Mouse (Mus musculus) MEL (cell line): Measurements from ENCODE around the gene Gm26657. TPM values are rescaled to one million over a fixed set of nuclear protein-coding genes. Genes with fewer than 3 reads are reported as not detected.

ENCODE experiments used
- DNase-seq: peaks from one replicate; pipeline ENCODE4 v3.0.0; 2011; ENCODE audit warnings: low read depth, low spot score
- H3K27ac ChIP-seq: 2 replicates; pipeline ENCODE4 v1.5.1; 2012; ENCODE audit warnings: low read depth, mild to moderate bottlenecking, control low read depth, low read length, moderate library complexity; ENCODE audit not compliant: control insufficient read depth
- H3K27me3 ChIP-seq, 2 experiments: fragments of 150-350 bp in 1 of 2; sonication (generic) in 1 of 2; 2 replicates each; pipeline ENCODE4 v1.6.1; 2012; ENCODE audit warnings: low read length in 2 of 2, mild to moderate bottlenecking in 2 of 2, improper control_type of control experiment in 1 of 2, moderate library complexity in 1 of 2; ENCODE audit not compliant: insufficient read depth in 2 of 2, control insufficient read depth in 1 of 2
- H3K36me3 ChIP-seq, 2 experiments: 2 replicates each; pipeline ENCODE4 v1.6.1; 2012 to 2014; ENCODE audit warnings: low read length in 2 of 2, improper control_type of control experiment in 1 of 2, inconsistent platforms in 1 of 2, mild to moderate bottlenecking in 1 of 2; ENCODE audit not compliant: insufficient read depth in 2 of 2, control insufficient read depth in 1 of 2
- H3K4me1 ChIP-seq, 2 experiments: fragments of 150-350 bp in 1 of 2; sonication (generic) in 1 of 2; 2 replicates each; pipeline ENCODE4 v1.6.1; 2012; ENCODE audit warnings: low read length in 2 of 2, improper control_type of control experiment in 1 of 2, mild to moderate bottlenecking in 1 of 2; ENCODE audit not compliant: insufficient read depth in 2 of 2, control insufficient read depth in 1 of 2
- H3K4me3 ChIP-seq, 2 experiments: fragments of 150-350 bp in 1 of 2; sonication (generic) in 1 of 2; 2 replicates each; pipeline ENCODE4 v1.5.1; 2012; ENCODE audit warnings: low read depth in 2 of 2, low read length in 2 of 2, mild to moderate bottlenecking in 2 of 2, moderate library complexity in 2 of 2, control low read depth in 1 of 2, improper control_type of control experiment in 1 of 2; ENCODE audit not compliant: control insufficient read depth in 1 of 2, insufficient read depth in 1 of 2
- H3K79me2 ChIP-seq: 2 replicates; pipeline ENCODE4 v1.6.1; 2012; ENCODE audit warnings: mild to moderate bottlenecking, low read length, moderate library complexity; ENCODE audit not compliant: control insufficient read depth, poor library complexity, insufficient read depth
- H3K9ac ChIP-seq: 2 replicates; pipeline ENCODE4 v1.6.1; 2012; ENCODE audit warnings: low read depth, mild to moderate bottlenecking, control low read depth, low read length, moderate library complexity; ENCODE audit not compliant: control insufficient read depth, poor library complexity, severe bottlenecking
- H3K9me3 ChIP-seq: fragments of 150-350 bp; sonication (generic); replicated peaks from 2 replicates; pipeline ENCODE4 v1.6.1; 2012; ENCODE audit warnings: mild to moderate bottlenecking, low read length, improper control_type of control experiment, moderate library complexity; ENCODE audit not compliant: insufficient read depth
- CTCF ChIP-seq, 3 experiments: IDR thresholded peaks in 2 of 3; conservative IDR thresholded peaks in 1 of 3; 2 replicates each; pipeline ENCODE4 v1.5.1; 2011 to 2012; ENCODE audit warnings: low read length in 3 of 3, low read depth in 2 of 3, mild to moderate bottlenecking in 2 of 3, improper control_type of control experiment in 1 of 3, inconsistent platforms in 1 of 3, mixed read lengths in 1 of 3, moderate library complexity in 1 of 3; ENCODE audit not compliant: control insufficient read depth in 1 of 3, insufficient read depth in 1 of 3, poor library complexity in 1 of 3, severe bottlenecking in 1 of 3
- EP300 ChIP-seq, 2 experiments: IDR thresholded peaks; 2 replicates each; pipeline ENCODE4 v1.6.1; 2011; ENCODE audit warnings: improper control_type of control experiment in 2 of 2, low read length in 2 of 2, low read depth in 1 of 2, mild to moderate bottlenecking in 1 of 2
- GATA1 ChIP-seq: IDR thresholded peaks from 2 replicates; pipeline ENCODE4 v1.6.1; 2011; ENCODE audit warnings: low read depth, low read length, improper control_type of control experiment
- HCFC1 ChIP-seq: IDR thresholded peaks from 2 replicates; pipeline ENCODE4 v1.6.1; 2012; ENCODE audit warnings: low read depth, mild to moderate bottlenecking, inconsistent platforms, low read length, improper control_type of control experiment, moderate library complexity
- JUND ChIP-seq: IDR thresholded peaks from 2 replicates; pipeline ENCODE4 v1.6.1; 2011; ENCODE audit warnings: low read depth, mild to moderate bottlenecking, improper control_type of control experiment, low read length
- KAT2A ChIP-seq: conservative IDR thresholded peaks from 2 replicates; pipeline ENCODE4 v1.6.1; 2012; ENCODE audit warnings: low read depth, low read length, improper control_type of control experiment, inconsistent platforms
- MAFK ChIP-seq: IDR thresholded peaks from 2 replicates; pipeline ENCODE4 v1.6.1; 2011; ENCODE audit warnings: low read depth, mild to moderate bottlenecking, low read length, improper control_type of control experiment, borderline replicate concordance
- MAX ChIP-seq: IDR thresholded peaks from 2 replicates; pipeline ENCODE4 v1.6.1; 2011; ENCODE audit warnings: low read length, improper control_type of control experiment
- MXI1 ChIP-seq: IDR thresholded peaks from 2 replicates; pipeline ENCODE4 v1.6.1; 2011; ENCODE audit warnings: mild to moderate bottlenecking, low read depth, low read length, improper control_type of control experiment
- NELFE ChIP-seq: IDR thresholded peaks from 2 replicates; pipeline ENCODE4 v1.6.1; 2011; ENCODE audit warnings: low read depth, low read length, improper control_type of control experiment
- SMC3 ChIP-seq: IDR thresholded peaks from 2 replicates; pipeline ENCODE4 v1.6.1; 2011; ENCODE audit warnings: low read depth, low read length, improper control_type of control experiment
- TAL1 ChIP-seq: IDR thresholded peaks from 2 replicates; pipeline ENCODE4 v1.6.1; 2012; ENCODE audit warnings: mild to moderate bottlenecking, inconsistent platforms, low read length, moderate library complexity, mixed read lengths
- TCF12 ChIP-seq: IDR thresholded peaks from 2 replicates; pipeline ENCODE4 v1.6.1; 2014; ENCODE audit warnings: low read depth, mild to moderate bottlenecking, inconsistent platforms, low read length, improper control_type of control experiment, moderate library complexity
- USF2 ChIP-seq, 2 experiments: IDR thresholded peaks; 2 replicates each; pipeline ENCODE4 v1.6.1; 2011 to 2012; ENCODE audit warnings: improper control_type of control experiment in 2 of 2, low read length in 2 of 2, borderline replicate concordance in 1 of 2, inconsistent platforms in 1 of 2, low read depth in 1 of 2, mild to moderate bottlenecking in 1 of 2; ENCODE audit not compliant: insufficient read depth in 1 of 2
- ZMIZ1 ChIP-seq: IDR thresholded peaks from 2 replicates; pipeline ENCODE4 v1.6.1; 2012; ENCODE audit warnings: low read depth, mild to moderate bottlenecking, inconsistent platforms, low read length, improper control_type of control experiment, moderate library complexity
- polyA plus RNA-seq, 2 experiments: library from polyadenylated mRNA; stranded (reverse) in 1 of 2; unstranded in 1 of 2; fragments of >175 nt in 1 of 2; fragments of >200 nt in 1 of 2; gene quantifications; 2 replicates each; pipeline versions ENCODE4 v1.2.1 to v1.2.4; 2012; ENCODE audit warnings: low replicate concordance in 2 of 2, low read depth in 1 of 2; ENCODE audit not compliant: insufficient read length in 2 of 2, insufficient read depth in 1 of 2, missing spikeins in 1 of 2
- total RNA-seq: library from RNA; depleted of rRNA; stranded (reverse); fragments of 300-350 nt; gene quantifications from 2 replicates; pipeline ENCODE4 v1.2.3, GENCODE M21; 2012

Gm26657 gene
- total and polyA plus RNA-seq, 3 experiments = not detected

DNA sequence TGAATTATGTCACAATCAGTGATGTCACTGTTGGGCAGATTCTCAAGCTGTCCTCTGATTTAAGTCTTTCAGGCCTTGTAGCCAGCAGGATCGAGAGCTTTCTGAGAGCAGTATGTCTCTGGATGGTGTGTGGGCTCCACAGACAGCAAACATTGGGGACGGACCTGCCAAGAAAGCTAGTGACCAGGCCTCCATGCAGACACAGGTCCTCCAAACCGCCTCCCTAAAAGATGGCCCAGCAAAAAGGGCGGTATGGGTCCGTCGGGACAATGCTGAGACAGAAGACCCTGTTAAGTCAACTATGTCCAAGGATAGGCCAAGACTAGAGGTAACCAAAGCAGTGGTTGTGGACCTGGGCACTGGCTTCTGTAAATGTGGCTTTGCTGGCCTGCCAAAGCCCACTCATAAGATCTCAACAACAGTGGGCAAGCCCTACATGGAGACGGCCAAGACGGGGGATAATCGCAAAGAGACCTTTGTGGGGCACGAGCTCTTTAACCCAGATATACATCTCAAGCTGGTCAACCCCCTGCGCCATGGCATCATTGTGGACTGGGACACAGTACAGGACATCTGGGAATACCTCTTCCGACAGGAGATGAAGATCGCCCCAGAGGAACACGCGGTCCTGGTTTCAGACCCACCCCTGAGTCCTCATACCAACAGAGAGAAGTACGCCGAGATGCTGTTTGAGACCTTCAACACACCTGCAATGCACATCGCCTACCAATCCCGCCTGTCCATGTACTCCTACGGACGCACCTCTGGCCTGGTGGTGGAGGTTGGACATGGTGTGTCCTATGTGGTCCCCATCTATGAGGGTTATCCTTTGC lies 3.7 kb downstream of the Gm26657 start, which contains the start of gene Actl7a:
Gene Actl7a, plus strand, starts transcription at position 51 of the 833 bp plus-strand sequence.
- Histone ChIP-seq H3K9ac (no peak within 1 kb of the TSS), H3K36me3 (peaks cover 0 to 3% of the 10 kb centered on the region in 2 experiments; a peak in 1 of 4 replicates), H3K79me2 (no peaks in the 10 kb centered on the region), H3K9me3 (no peaks in the 10 kb centered on the region), H3K27ac (no peak within 1 kb of the TSS), H3K4me3 (no peak within 1 kb of the TSS), H3K27me3 (no peaks in the 10 kb centered on the region), H3K4me1 (no peaks in the 10 kb centered on the region)
- TF ChIP-seq TAL1 = no peak
- TF ChIP-seq GATA1 = no peak
- no peak for TF ChIP-seq HCFC1
- DNase-seq = no peak

DNA sequence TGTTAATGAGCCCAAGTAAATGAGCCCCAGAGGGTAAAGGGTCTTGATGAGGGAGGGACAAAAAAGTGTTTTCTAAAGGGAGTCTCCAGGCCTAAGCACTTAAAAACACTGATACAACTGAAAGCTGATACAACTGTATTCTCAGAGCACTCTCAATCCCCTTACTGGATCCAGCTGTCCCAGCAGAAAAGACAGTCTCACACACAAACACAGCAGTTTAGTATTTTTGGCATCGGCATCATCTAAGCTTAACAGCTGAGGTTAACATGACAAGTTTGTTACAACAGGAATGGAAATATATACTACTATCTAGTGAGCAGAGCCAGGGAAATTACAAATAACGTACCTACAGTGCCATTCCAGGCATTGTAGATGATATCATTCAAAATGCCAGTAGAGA lies 6.5 kb downstream of the Gm26657 start:
- Histone ChIP-seq H3K36me3 (peaks cover 0 to 7% of the 10 kb centered on the region in 2 experiments; a peak in 2 of 4 replicates), H3K27ac (no peak overlapping the region), H3K9ac (no peak overlapping the region)

DNA sequence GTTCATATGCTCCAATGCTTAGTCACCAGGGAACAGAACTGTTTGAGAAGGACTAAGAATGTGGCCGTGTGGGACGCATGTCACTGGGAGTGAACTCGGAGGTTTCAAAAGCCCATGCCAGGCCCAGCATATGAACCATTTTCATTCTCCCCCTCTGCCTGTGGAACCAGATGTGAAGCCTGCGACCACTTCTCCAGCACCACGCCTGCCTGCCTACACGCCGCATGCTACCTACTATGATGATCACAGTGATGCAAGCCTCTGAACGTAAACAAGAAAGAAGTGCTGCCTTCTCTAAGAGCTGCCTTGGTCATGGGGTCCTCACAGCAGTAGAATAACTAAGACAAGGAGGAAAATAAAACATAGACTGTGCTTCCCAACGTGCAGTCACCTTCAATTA lies 7.6 kb downstream of the Gm26657 start:
- peaks cover 0 to 7% of the 10 kb centered on the region in 2 experiments; a peak in 2 of 4 replicates for H3K36me3 ChIP-seq
- no peak overlapping the region for H3K9ac ChIP-seq

More for the DNA sequence above, 6.5 kb downstream of the Gm26657 start:
- Histone ChIP-seq H3K4me1 (no peaks in the 10 kb centered on the region), H3K4me3 (no peak overlapping the region), H3K27me3 (no peaks in the 10 kb centered on the region), H3K79me2 (no peaks in the 10 kb centered on the region), H3K9me3 (no peaks in the 10 kb centered on the region)
- TF ChIP-seq GATA1 = no peak
- no peak for TF ChIP-seq ZMIZ1
- TF ChIP-seq MAX = no peak
- no peak for TF ChIP-seq HCFC1
- TF ChIP-seq EP300 (IDR thresholded peaks at IDR 0.05; ENCODE audit: low read depth in 1 of 2, low read length in 2 of 2) = no peak
- no peak for TF ChIP-seq USF2 (IDR thresholded peaks at IDR 0.05; ENCODE audit: borderline replicate concordance in 1 of 2, insufficient read depth in 1 of 2, low read depth in 1 of 2, low read length in 2 of 2)
- TF ChIP-seq NELFE = no peak
- TF ChIP-seq MAFK = no peak
- TF ChIP-seq TCF12 = no peak
- DNase-seq = no peak

More for the DNA sequence above, 7.6 kb downstream of the Gm26657 start:
- DNase-seq = no peak
- H3K27me3 ChIP-seq = no peaks in the 10 kb centered on the region
- no peak overlapping the region for H3K27ac ChIP-seq
- H3K79me2 ChIP-seq = no peaks in the 10 kb centered on the region
- TF ChIP-seq MXI1 = no peak
- no peak for TF ChIP-seq JUND
- TF ChIP-seq SMC3 = no peak
- TF ChIP-seq CTCF (IDR thresholded peaks at IDR 0.05 in 2 of 3, conservative IDR thresholded peaks at IDR 0.05 in 1 of 3; ENCODE audit: control insufficient read depth in 1 of 3, insufficient read depth in 1 of 3, low read depth in 2 of 3, low read length in 3 of 3, poor library complexity in 1 of 3, severe bottlenecking in 1 of 3) = no peak
- no peak for TF ChIP-seq KAT2A
- no peak for TF ChIP-seq ZMIZ1
- TF ChIP-seq, all 39 proteins: peak for 0
- no peak overlapping the region for H3K4me3 ChIP-seq
- H3K4me1 ChIP-seq = no peaks in the 10 kb centered on the region
- no peaks in the 10 kb centered on the region for H3K9me3 ChIP-seq
